Mouse (Mus musculus) midbrain, embryonic 15.5 days (tissue): ENCODE data around the gene Nr1i3. TPM values are rescaled to one million over a fixed set of nuclear protein-coding genes. Genes with fewer than 3 reads are reported as not detected.

Experiments used
- ATAC-seq: fragments of 200-750 bp; cut with Nextera tagmentation; replicated peaks from 2 replicates; pipeline ENCODE4 v1.8.0; 2017; ENCODE audit warnings: moderate TSS enrichment
- H3K27ac ChIP-seq: fragments of 300-500 bp; sonication (generic); 2 replicates; pipeline ENCODE4 v1.5.1; 2015; ENCODE audit warnings: mild to moderate bottlenecking, inconsistent platforms
- H3K27me3 ChIP-seq: fragments of 300-500 bp; sonication (generic); replicated peaks from 2 replicates; pipeline ENCODE4 v1.6.1; 2015; ENCODE audit warnings: inconsistent platforms
- H3K36me3 ChIP-seq: fragments of 300-500 bp; sonication (generic); replicated peaks from 2 replicates; pipeline ENCODE4 v1.6.1; 2015; ENCODE audit warnings: inconsistent platforms
- H3K4me1 ChIP-seq: fragments of 300-500 bp; sonication (generic); 2 replicates; pipeline ENCODE4 v1.6.1; 2015; ENCODE audit warnings: inconsistent platforms
- H3K4me2 ChIP-seq: fragments of 300-500 bp; sonication (generic); 2 replicates; pipeline ENCODE4 v1.6.1; 2015; ENCODE audit warnings: inconsistent platforms, mild to moderate bottlenecking, moderate library complexity
- H3K4me3 ChIP-seq: fragments of 300-500 bp; sonication (generic); 2 replicates; pipeline ENCODE4 v1.5.1; 2015; ENCODE audit warnings: mild to moderate bottlenecking, inconsistent platforms
- H3K9ac ChIP-seq: fragments of 300-500 bp; sonication (generic); 2 replicates; pipeline ENCODE4 v1.6.1; 2015; ENCODE audit warnings: mild to moderate bottlenecking, inconsistent platforms
- H3K9me3 ChIP-seq: fragments of 300-500 bp; sonication (generic); 2 replicates; pipeline ENCODE4 v1.6.1; 2016; ENCODE audit warnings: inconsistent platforms
- WGBS: fragments of 180-500 bp; shearing (Covaris S2); methylation state at CpG from one replicate; pipeline ENCODE4 v1.1.7; 2015; ENCODE audit warnings: mixed read lengths; 5-methylcytosine and 5-hydroxymethylcytosine counted together
- polyA plus RNA-seq: library from polyadenylated mRNA; unstranded; fragments of >200 nt; fragmentation: Nextera tagmentation; extraction: Ambion mirVana; gene quantifications from 2 replicates; pipeline ENCODE4 v1.2.1, GENCODE M21; 2015

Gene Nr1i3
- polyA plus RNA-seq, 1 experiment from 2014 or later: 0.34 TPM

DNA sequence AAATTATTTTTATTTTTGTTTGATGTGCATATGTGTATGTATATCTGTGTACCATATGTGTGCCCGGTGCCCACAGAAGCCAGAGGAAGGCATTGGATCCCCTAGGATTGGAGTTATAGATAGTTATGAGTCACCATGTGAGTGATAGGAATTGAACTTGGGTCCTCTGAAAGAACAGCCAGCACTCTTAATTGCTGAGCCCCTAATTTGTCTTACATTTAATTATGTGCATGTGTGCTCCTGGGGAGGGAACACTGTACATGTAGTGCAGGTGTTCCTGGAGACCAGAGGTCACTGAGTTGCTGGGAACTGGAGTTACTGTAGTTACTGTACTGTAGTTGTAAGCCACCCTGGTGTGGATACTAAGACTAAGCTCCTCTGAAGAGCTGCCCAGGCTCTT is 13.0 kb upstream of the Nr1i3 start:
- H3K4me3 ChIP-seq: no peak overlapping the region
- WGBS: 100% methylated on average over 1 of the region's 1 CpGs
- ATAC-seq: no peak

DNA sequence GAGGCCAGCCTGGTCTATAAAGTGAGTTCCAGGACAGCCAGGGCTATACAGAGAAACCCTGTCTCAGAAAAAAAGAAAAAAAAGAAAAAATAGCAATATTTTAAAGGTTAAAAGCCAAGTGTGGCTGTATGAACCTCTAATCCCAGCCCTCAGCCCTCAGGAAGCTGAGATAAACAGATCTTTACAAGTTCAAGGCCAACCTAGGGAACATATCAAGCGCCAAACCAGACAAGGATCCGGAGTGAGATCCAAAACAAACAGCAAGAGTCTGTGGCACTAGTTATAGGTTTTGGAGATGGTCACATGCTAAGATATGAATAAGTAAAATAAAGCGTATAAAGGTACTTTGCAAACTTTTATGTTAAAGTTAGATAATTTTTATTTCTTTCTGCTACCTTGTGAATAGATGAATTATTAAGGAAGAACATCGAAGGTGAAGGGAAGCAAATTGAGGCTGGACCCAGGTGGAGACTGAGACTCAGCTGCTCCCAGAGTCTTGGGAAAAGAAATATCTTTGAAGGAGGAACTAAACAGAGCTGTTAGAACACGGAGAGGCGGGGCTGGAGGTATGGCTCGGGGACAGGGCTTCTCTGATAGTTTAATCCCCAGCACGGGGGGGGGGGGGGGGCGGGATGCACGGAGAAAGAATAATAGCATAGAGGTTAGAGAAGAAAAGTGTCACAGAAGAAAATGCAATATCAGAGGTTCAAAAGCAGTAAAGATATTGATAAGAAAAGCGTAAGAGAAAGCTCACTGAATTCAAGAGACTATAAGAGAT is 10.1 kb upstream of the Nr1i3 start:
- no peak overlapping the region for H3K9ac ChIP-seq
- no peaks in the 10 kb centered on the region for H3K9me3 ChIP-seq
- H3K27me3 ChIP-seq: no peaks in the 10 kb centered on the region
- no peak overlapping the region for H3K27ac ChIP-seq
- no peaks in the 10 kb centered on the region for H3K4me1 ChIP-seq
- H3K36me3 ChIP-seq: no peaks in the 10 kb centered on the region
- no peak for ATAC-seq
- WGBS: 52% methylated on average over 10 of the region's 11 CpGs
- H3K4me2 ChIP-seq: no peak overlapping the region
- H3K4me3 ChIP-seq: no peak overlapping the region

More for the DNA sequence above, 13.0 kb upstream of the Nr1i3 start:
- Histone ChIP-seq H3K4me1 (peaks cover 5% of the 10 kb centered on the region), H3K9me3 (no peaks in the 10 kb centered on the region), H3K4me2 (no peak overlapping the region), H3K36me3 (no peaks in the 10 kb centered on the region), H3K27ac (no peak overlapping the region), H3K9ac (no peak overlapping the region), H3K27me3 (no peaks in the 10 kb centered on the region)

DNA sequence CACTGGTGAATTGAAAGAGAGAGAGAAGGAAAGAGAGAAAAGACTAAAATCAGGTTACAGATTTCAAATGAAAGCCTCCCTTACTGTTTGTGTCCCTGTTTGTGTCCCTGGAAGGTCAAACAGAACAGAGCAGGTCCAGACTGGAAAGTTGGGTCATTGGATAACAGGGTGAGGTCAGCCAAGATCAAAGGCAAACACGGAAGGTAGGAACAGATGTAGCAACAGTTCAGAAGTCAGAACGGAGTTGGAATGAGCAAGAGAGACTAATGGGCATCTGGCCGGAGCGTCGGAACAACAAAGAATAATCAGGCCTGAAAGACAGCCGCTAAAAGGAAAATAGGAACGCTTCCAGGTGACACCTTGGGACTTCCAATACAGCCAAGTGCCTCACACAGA is 9.5 kb upstream of the Nr1i3 start:
- Histone ChIP-seq H3K4me1 (no peaks in the 10 kb centered on the region), H3K27ac (no peak overlapping the region), H3K27me3 (no peaks in the 10 kb centered on the region), H3K36me3 (no peaks in the 10 kb centered on the region), H3K9ac (no peak overlapping the region), H3K4me2 (no peak overlapping the region), H3K4me3 (no peak overlapping the region), H3K9me3 (no peaks in the 10 kb centered on the region)
- no peak for ATAC-seq
- WGBS: 62% methylated on average over 7 of the region's 7 CpGs

DNA sequence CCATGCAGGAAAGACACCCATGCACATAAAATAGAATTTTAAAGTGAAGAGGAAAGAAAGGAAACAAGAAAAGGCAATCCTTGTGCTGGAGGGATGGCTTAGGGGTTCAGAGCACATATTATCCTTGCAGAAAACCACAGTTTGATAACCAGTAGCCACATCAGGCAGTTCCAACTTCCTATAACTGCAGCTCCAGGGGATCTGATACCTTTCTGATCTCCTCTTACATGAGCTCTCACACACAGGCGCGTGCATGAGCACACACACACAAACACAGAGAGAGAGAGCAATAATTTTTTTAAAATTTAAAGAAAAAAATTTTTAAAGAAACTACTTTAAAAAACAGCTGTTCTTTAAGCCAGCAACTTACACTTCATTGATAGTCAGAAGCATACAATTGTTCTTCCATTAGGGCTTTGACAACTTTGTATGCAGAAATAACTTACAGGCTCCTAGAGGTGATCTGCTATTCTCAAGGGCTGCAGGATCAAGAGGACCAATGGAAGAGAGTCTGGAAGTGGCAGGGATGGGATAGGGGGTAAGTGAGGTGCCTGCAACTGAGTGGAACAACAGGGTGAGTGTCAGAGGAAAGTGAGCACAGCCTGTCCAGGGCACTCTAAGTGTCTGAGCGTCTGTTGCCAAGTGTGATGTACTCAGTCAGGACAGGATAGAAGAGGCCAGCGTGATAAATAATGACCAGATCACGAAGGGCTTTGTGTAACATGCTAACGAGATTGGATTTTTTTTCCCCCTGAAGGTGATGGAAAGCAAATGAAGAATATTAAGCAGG is 7.9 kb upstream of the Nr1i3 start:
- Histone ChIP-seq H3K4me3 (no peak overlapping the region), H3K27ac (no peak overlapping the region), H3K9ac (no peak overlapping the region), H3K9me3 (no peaks in the 10 kb centered on the region), H3K36me3 (no peaks in the 10 kb centered on the region), H3K4me2 (no peak overlapping the region), H3K27me3 (no peaks in the 10 kb centered on the region), H3K4me1 (no peaks in the 10 kb centered on the region)
- ATAC-seq: no peak
- 60% methylated on average over 6 of the region's 6 CpGs for WGBS

DNA sequence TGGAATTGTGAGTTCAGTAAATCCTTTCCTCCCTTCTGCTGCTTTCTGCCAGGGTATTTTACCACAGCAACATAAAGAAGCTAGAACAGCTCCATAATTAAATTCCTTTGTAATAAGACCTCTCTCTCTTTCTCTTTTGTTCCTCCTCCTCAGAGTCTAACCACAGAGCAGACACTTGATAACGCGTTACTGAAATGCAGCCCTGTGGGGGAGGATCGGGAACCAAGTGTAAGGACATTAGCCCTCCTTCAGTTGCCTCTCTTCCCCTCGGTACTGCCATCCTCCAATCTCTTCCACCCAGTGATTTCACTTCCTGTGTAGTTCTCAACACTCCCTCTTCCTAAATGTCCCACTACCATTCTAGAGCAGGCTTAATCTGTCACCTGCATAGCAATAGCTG is 4.4 kb upstream of the Nr1i3 start:
- no peaks in the 10 kb centered on the region for H3K9me3 ChIP-seq
- no peaks in the 10 kb centered on the region for H3K27me3 ChIP-seq
- ATAC-seq: no peak
- no peaks in the 10 kb centered on the region for H3K4me1 ChIP-seq
- WGBS: 16% methylated on average over 4 of the region's 4 CpGs
- no peak overlapping the region for H3K4me2 ChIP-seq
- H3K27ac ChIP-seq: no peak overlapping the region
- H3K4me3 ChIP-seq: no peak overlapping the region
- no peak overlapping the region for H3K9ac ChIP-seq
- no peaks in the 10 kb centered on the region for H3K36me3 ChIP-seq

DNA sequence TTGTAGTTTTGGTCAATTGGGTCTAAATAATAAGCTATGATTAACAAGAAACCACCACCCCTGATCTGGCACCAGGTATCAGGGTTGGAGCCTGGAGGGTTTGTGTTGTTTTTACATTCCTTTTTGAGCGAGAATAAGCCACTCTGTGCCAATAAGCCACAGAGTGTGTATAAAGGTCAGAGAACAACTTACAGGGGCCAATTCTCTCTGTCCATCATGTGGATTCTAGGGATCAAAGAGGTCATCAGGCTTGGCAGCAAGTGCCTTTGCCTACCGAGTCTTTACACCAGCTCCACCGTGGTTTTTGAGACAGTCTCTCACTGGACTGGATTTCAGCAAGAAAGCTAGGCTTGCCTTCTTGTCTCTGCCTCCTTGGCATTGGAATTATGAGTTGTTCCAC is 916 bp upstream of the Nr1i3 start:
- Histone ChIP-seq H3K9me3 (no peaks in the 10 kb centered on the region), H3K4me3 (no peak overlapping the region), H3K27me3 (no peaks in the 10 kb centered on the region), H3K4me1 (no peaks in the 10 kb centered on the region), H3K36me3 (no peaks in the 10 kb centered on the region), H3K4me2 (no peak overlapping the region), H3K27ac (no peak overlapping the region), H3K9ac (no peak overlapping the region)
- 47% methylated on average over 3 of the region's 3 CpGs for WGBS
- no peak for ATAC-seq

DNA sequence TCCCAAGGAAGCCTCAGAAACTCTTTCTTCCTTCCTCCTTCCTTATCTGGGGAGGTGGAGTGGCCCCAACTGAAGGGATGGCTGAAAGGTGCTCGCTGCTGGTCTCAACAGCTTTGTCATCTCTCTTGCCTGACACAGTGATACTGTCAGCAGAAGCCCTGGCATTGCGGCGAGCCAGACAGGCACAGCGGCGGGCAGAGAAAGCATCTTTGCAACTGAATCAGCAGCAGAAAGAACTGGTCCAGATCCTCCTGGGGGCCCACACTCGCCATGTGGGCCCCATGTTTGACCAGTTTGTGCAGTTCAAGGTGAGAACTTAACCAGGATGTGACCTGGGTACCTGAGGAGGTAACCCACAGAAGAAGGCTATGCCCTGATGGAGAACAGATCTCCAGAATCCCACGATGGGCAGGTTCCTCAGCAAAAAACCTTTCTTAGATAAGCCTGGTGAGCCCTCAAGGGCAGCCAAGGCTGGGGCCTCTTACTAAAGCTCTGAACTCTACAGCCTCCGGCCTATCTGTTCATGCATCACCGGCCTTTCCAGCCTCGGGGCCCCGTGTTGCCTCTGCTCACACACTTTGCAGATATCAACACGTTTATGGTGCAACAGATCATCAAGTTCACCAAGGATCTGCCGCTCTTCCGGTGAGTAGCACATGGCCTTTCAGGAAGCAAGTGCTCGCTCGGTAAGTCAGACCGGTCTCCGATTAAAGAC is 2.6 kb downstream of the Nr1i3 start:
- ATAC-seq: no peak
- Histone ChIP-seq H3K4me1 (peaks cover 9% of the 10 kb centered on the region), H3K4me2 (no peak overlapping the region), H3K9me3 (no peaks in the 10 kb centered on the region), H3K9ac (no peak overlapping the region), H3K27ac (no peak overlapping the region), H3K36me3 (peaks cover 5% of the 10 kb centered on the region; the same call in 1 of the 2 replicates), H3K27me3 (no peaks in the 10 kb centered on the region), H3K4me3 (no peak overlapping the region)
- WGBS: 90% methylated on average over 18 of the region's 18 CpGs

DNA sequence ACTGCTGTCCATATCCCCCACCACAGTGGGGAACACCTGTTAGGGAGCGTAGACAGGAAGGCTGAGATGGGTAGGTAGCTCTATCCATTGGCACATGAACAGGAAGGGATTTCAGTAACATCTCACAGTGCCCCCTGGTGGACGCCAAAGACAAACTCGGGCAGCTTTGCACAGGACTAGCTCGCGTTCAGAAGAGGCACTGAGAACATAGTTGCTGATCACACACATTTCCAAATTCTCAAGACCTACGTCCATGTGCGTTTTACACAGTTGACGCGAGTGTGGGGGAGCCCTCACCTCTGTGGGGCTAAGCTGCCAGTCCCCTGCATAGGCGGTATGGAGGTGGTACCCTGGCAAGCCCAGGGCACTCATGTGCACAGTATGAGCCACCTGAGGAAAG is 7.1 kb downstream of the Nr1i3 start:
- H3K27me3 ChIP-seq: no peaks in the 10 kb centered on the region
- WGBS: 9% methylated on average over 10 of the region's 10 CpGs
- ATAC-seq: peak; percentile 28
- H3K4me2 ChIP-seq: peak overlapping the region; percentile 78
- H3K4me1 ChIP-seq: peaks cover 20% of the 10 kb centered on the region
- H3K4me3 ChIP-seq: peak overlapping the region; percentile 69
- H3K9me3 ChIP-seq: no peaks in the 10 kb centered on the region
- H3K27ac ChIP-seq: no peak overlapping the region
- H3K36me3 ChIP-seq: peaks cover 5% of the 10 kb centered on the region; the same call in 1 of the 2 replicates
- H3K9ac ChIP-seq: peak overlapping the region; percentile 54; the same call in 1 of the 2 replicates

DNA sequence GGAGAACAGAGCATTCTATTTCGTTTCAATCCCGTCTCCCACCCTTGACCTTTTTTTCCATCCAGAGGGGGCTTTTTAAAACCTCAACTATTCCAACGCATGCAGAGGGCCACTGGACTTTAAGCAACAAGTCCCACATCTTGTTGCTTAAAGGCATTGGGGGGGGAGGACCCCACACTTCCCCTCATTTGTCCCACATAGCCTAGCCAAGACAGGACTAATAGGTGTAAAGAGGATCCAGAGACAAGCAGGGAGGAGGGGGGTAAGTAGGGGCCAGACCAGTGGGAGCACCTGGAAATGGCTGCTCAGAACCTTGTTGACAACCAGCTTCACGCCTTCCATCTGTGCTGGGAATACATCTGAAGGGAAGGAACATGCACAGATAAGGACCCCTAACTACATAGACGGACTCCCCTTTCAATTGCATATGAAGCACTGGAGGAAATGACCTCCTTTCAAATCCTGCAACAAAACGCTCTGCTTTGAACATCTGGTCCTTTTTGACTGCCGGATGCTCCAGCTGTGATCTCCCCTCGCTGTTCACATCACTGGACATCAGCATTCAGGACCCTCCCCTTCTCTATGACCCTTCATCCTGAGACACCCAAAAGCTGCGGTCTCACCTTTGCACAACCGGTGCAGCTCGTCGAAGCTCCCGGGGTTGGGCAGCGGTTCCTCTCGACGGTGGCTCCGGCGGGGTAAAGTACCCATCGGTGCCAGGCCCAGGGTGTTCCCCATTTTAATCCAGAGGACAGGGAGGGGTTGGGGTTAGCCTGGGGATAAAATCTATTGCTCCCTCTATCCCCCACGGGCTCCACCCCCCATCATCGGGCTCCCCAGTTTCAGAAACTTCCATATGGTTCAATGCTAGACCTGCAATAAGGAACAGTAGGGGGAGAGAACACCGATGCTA is 7.8 kb downstream of the Nr1i3 start:
- peaks cover 20% of the 10 kb centered on the region for H3K4me1 ChIP-seq
- H3K4me3 ChIP-seq: peak overlapping the region; percentile 69
- peaks cover 5% of the 10 kb centered on the region; the same call in 1 of the 2 replicates for H3K36me3 ChIP-seq
- H3K27ac ChIP-seq: peak overlapping the region; percentile 69
- peak; percentile 24 for ATAC-seq
- peak overlapping the region; percentile 54 for H3K9ac ChIP-seq
- H3K4me2 ChIP-seq: peak overlapping the region; percentile 78
- 5% methylated on average over 22 of the region's 22 CpGs for WGBS
- H3K9me3 ChIP-seq: no peaks in the 10 kb centered on the region
- no peaks in the 10 kb centered on the region for H3K27me3 ChIP-seq

DNA sequence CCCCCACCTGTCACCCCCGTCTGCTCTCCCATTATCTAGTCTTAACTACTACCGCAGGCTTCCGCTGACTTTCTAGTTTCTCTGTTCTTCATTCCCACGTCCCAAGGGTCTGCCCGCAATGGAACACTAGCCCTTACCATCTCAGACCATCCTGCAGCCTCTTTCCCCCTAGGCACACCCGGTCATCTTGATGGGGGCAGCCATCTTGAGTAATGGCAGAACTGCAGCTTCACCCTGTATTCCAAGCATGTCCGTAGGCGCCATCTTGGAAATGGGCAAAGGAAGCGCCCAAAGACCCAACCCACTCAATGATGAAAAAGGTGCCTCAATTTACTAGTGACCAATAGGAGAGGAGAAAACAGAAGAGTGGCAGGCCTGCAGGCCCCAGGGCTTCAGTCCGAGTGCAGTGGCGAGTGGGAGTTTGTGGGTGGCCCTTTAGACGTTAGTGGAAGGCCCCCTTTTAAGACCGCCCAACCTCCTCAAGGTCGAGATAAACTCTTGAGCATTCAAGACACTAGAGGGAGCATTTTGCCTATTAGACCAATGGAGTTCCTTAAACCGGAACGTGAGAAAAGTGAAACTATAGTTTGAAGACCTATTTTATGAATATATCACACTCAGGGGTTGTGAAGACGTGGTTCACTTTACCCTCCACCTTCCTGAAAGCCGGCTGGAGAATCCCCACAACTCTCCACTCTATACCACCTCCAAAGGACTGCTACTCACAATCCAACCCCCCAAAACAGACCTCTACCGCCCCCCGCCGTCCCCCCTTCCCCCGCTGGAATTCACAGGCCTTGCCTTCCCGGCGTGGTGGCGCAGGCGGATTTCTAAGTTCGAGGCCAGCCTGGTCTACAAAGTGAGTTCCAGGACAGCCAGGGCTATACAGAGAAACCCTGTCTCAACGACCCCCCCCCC is 8.7 kb downstream of the Nr1i3 start, which contains the start of gene Tomm40l:
Tomm40l (minus strand) TSS at position 277 of the 918 bp plus-strand sequence.
- WGBS: 1% methylated on average over 28 of the region's 28 CpGs
- peak; percentile 97 for ATAC-seq
- H3K4me2 ChIP-seq: peak within 1 kb of the TSS; percentile 78
- H3K4me3 ChIP-seq: peak within 1 kb of the TSS; percentile 69
- no peaks in the 10 kb centered on the region for H3K27me3 ChIP-seq
- H3K36me3 ChIP-seq: peaks cover 5% of the 10 kb centered on the region; the same call in 1 of the 2 replicates
- H3K4me1 ChIP-seq: peaks cover 20% of the 10 kb centered on the region
- peak within 1 kb of the TSS; percentile 70 for H3K27ac ChIP-seq
- peak within 1 kb of the TSS; percentile 54 for H3K9ac ChIP-seq
- no peaks in the 10 kb centered on the region for H3K9me3 ChIP-seq
